ENCODE assay signal across 9 mouse cellular contexts in the genomic region with DNA sequence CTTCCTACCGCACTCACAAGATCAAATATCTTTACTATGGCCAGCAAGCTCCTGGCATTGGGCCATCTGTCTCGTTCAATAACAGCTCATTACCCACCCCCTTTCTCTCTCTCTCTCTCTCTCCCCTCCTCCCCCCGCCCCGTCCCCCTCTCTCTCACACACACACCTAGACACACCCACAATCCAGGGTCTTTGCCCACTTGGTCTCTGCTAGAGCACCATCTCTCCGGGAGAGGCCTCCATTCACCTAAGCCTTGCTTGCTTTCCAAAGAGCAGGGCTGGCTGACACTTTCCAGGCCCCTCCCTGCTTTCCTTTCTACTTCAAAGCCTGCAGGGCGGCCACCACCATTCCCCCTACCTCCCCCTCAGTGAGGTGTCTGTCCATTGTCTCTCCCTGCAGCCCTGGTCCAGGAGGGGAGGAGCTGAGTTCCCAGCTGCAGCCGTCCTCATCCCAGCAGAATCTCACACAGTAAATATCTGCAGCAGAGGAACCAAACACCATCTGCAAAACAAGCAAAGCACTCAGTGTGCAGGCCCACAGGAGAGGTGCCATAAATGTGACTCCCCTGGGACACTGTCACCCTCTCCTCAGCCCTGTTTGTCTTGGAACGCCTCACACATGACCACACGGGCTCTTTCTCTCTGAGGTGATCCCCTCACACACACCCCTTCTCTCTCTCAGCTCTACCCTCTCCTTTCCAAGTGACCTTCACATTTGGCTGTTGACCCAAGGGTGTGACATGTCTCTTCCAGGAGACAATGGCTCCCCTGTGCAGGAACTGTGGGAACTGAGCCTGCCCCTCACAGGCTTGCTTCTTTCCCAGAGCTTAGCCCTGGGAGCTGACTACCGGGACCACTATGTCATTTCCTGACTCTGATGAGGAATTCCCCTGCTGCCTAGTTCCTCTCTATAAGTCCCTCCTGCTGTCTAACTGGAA. TPM values are rescaled to one million over a fixed set of nuclear protein-coding genes. Genes with fewer than 3 reads are reported as not detected.
A peak's percentile ranks its signal among the peaks of the same experiment; 100 is the strongest.
DNase-seq lines count a peak whose midpoint lies in the region; ATAC-seq lines count a peak whose summit lies in the region.
"Had no signal": no experiment of that assay in that cellular context is flagged by ENCODE, and none has a peak within 500 bp of the region (broad histone marks: within the 10 kb centered on the region; RNA-seq: fewer than 3 reads in every experiment).

No protein-coding gene starts in this region.

- 0 out of 2 replicates have a peak overlapping the region, but pooled peaks have one; percentile 12 for H3K4me2 ChIP-seq in embryonic facial prominence, embryonic 14.5 days (ENCODE audit: low read depth, low read length)
- no peak overlapping the region for H3K4me2 ChIP-seq in liver, embryonic 12.5 days
- H3K4me2 ChIP-seq in neural tube, embryonic 13.5 days = 0 out of 2 replicates have a peak overlapping the region, but pooled peaks have one; percentile 3

- peaks cover 12% of the 10 kb centered on the region for H3K4me1 ChIP-seq in embryonic facial prominence, embryonic 14.5 days (ENCODE audit: control insufficient read depth, insufficient read depth, low read length)
- peaks cover 32% of the 10 kb centered on the region for H3K4me1 ChIP-seq in liver, embryonic 12.5 days
- peaks cover 49% of the 10 kb centered on the region for H3K4me1 ChIP-seq in neural tube, embryonic 13.5 days (replicated peaks)

- H3K4me3 ChIP-seq in embryonic facial prominence, embryonic 14.5 days (ENCODE audit: low read depth, low read length) = no peak overlapping the region
- no peak overlapping the region for H3K4me3 ChIP-seq in liver, embryonic 12.5 days
- no peak overlapping the region for H3K4me3 ChIP-seq in neural tube, embryonic 13.5 days

- ATAC-seq in frontal cortex, adult (ENCODE audit: low TSS enrichment) = peak; percentile 62; the same call in 1 of the 2 replicates
- ATAC-seq in embryonic facial prominence, embryonic 14.5 days (ENCODE audit: low read depth) = peak; percentile 87
- no peak for ATAC-seq in liver, embryonic 12.5 days
- peak; percentile 78 for ATAC-seq in neural tube, embryonic 13.5 days (ENCODE audit: low read depth)

- no peaks in the 10 kb centered on the region for H3K27me3 ChIP-seq in embryonic facial prominence, embryonic 14.5 days (replicated peaks; ENCODE audit: control insufficient read depth, insufficient read depth, low read length)
- H3K27me3 ChIP-seq in liver, embryonic 12.5 days (replicated peaks) = no peaks in the 10 kb centered on the region
- no peaks in the 10 kb centered on the region for H3K27me3 ChIP-seq in neural tube, embryonic 13.5 days

- DNase-seq in frontal cortex, postnatal 36 days (ENCODE audit: low spot score in 2 of 2) = no peak
- DNase-seq in embryonic facial prominence, embryonic 14.5 days (ENCODE audit: low spot score) = peak; percentile 86
- peak; percentile 56 to 71 for DNase-seq in heart, postnatal 36 days
- DNase-seq in frontal cortex, postnatal 14 days (ENCODE audit: low spot score in 2 of 2) = no peak
- DNase-seq in left cerebral cortex, adult 9 months (ENCODE audit: low spot score in 2 of 2) = no peak

- no peaks in the 10 kb centered on the region for H3K9me3 ChIP-seq in embryonic facial prominence, embryonic 14.5 days (ENCODE audit: control insufficient read depth, low read length)
- no peaks in the 10 kb centered on the region for H3K9me3 ChIP-seq in liver, embryonic 12.5 days (replicated peaks)
- no peaks in the 10 kb centered on the region for H3K9me3 ChIP-seq in neural tube, embryonic 13.5 days
- H3K9me3 ChIP-seq: G1E had no signal

- peak overlapping the region; percentile 78 for H3K27ac ChIP-seq in embryonic facial prominence, embryonic 14.5 days (replicated peaks; ENCODE audit: low read depth, low read length)
- peak overlapping the region; percentile 7 for H3K27ac ChIP-seq in liver, embryonic 12.5 days
- peak overlapping the region; percentile 84 for H3K27ac ChIP-seq in neural tube, embryonic 13.5 days (replicated peaks)

- no peak overlapping the region for H3K9ac ChIP-seq in embryonic facial prominence, embryonic 14.5 days (ENCODE audit: low read depth, low read length)
- no peak overlapping the region for H3K9ac ChIP-seq in liver, embryonic 12.5 days
- H3K9ac ChIP-seq in neural tube, embryonic 13.5 days = 0 out of 2 replicates have a peak overlapping the region, but pooled peaks have one; percentile 9

- intact Hi-C loops in heart, postnatal 36 days (cut with DNase I) = no loop called here

- H3K36me3 ChIP-seq in embryonic facial prominence, embryonic 14.5 days (ENCODE audit: control insufficient read depth, insufficient read depth, low read length) = no peaks in the 10 kb centered on the region
- H3K36me3 ChIP-seq in liver, embryonic 12.5 days = no peaks in the 10 kb centered on the region
- H3K36me3 ChIP-seq in neural tube, embryonic 13.5 days = no peaks in the 10 kb centered on the region
- H3K36me3 ChIP-seq: G1E had no signal

- 11% methylated on average over 10 of the region's 10 CpGs for WGBS in embryonic facial prominence, embryonic 14.5 days
- WGBS in liver, embryonic 12.5 days (ENCODE audit: insufficient replicate concordance) = 40% methylated on average over 10 of the region's 10 CpGs
- WGBS in neural tube, embryonic 13.5 days = 5% methylated on average over 10 of the region's 10 CpGs

RNA-seq across cellular contexts. Expression of gene Fgr, which starts 14.9 kb away (rescaled TPM):
- polyA plus RNA-seq in embryonic facial prominence, embryonic 14.5 days (2014; fragmentation: Nextera tagmentation; extraction: Ambion mirVana) = 0.48 and 0.85 TPM in 2 replicates
- under 1 TPM; 0.31 to 0.60 TPM for total RNA-seq in heart, postnatal 36 days (2021)
- 0.60 and 0.73 TPM in 2 replicates for polyA plus RNA-seq in liver, embryonic 12.5 days (2016; fragmentation: Nextera tagmentation; extraction: Ambion mirVana)
- polyA plus RNA-seq in neural tube, embryonic 13.5 days (2015; fragmentation: Nextera tagmentation; extraction: Ambion mirVana) = not detected in 2 replicates
- polyA plus RNA-seq: G1E had no signal

RNA-seq across cellular contexts. Expression of gene Fam76a, which starts 36.7 kb away (rescaled TPM):
- polyA plus RNA-seq in embryonic facial prominence, embryonic 14.5 days (2014; fragmentation: Nextera tagmentation; extraction: Ambion mirVana) = 47.3 and 54.4 TPM in 2 replicates
- 10 to 100 TPM; 42.3 to 46.4 TPM for total RNA-seq in heart, postnatal 36 days (2021)
- 22.6 and 25.8 TPM in 2 replicates for polyA plus RNA-seq in liver, embryonic 12.5 days (2016; fragmentation: Nextera tagmentation; extraction: Ambion mirVana)
- polyA plus RNA-seq in neural tube, embryonic 13.5 days (2015; fragmentation: Nextera tagmentation; extraction: Ambion mirVana) = 37.0 and 46.0 TPM in 2 replicates

RNA-seq across cellular contexts. Expression of gene Ahdc1, which starts 52.0 kb away (rescaled TPM):
- 11.0 and 11.7 TPM in 2 replicates for polyA plus RNA-seq in embryonic facial prominence, embryonic 14.5 days (2014; fragmentation: Nextera tagmentation; extraction: Ambion mirVana)
- 10 to 100 TPM; 41.9 to 50.8 TPM for total RNA-seq in heart, postnatal 36 days (2021)
- polyA plus RNA-seq in liver, embryonic 12.5 days (2016; fragmentation: Nextera tagmentation; extraction: Ambion mirVana) = 2.9 and 3.2 TPM in 2 replicates
- 9.4 and 9.9 TPM in 2 replicates for polyA plus RNA-seq in neural tube, embryonic 13.5 days (2015; fragmentation: Nextera tagmentation; extraction: Ambion mirVana)

Comparison
In these comparisons a context has a peak if more than half of its experiments do, and no peak if none do; other contexts are left out.
1. DNase-seq: peak in embryonic facial prominence, embryonic 14.5 days (single experiment) and heart, postnatal 36 days (2 of 2); none in frontal cortex, postnatal 36 days (0 of 2), frontal cortex, postnatal 14 days (0 of 2) and left cerebral cortex, adult 9 months (0 of 2).
2. H3K27ac ChIP-seq: peak in every context shown above with its lines; median percentile 84 in neural tube, embryonic 13.5 days; 78 in embryonic facial prominence, embryonic 14.5 days; 7 in liver, embryonic 12.5 days.